Mouse (Mus musculus) brown adipose tissue, adult 24 weeks (tissue): ENCODE results near the gene Cd44. TPM values are rescaled to one million over a fixed set of nuclear protein-coding genes. Genes with fewer than 3 reads are reported as not detected.

Experiments used
- polyA plus RNA-seq: library from polyadenylated mRNA; stranded (reverse); fragments of >200 nt; gene quantifications from 2 replicates; pipeline ENCODE4 v1.2.4, GENCODE M21; 2012; ENCODE audit not compliant: missing spikeins, insufficient read depth, insufficient read length

The Cd44 gene
- polyA plus RNA-seq, 1 experiment = 4.8 TPM

Other genes starting within 250 kb of the Cd44 start
- not detected in 2 replicates for gene Slc1a2, start 243.0 kb downstream of the Cd44 start, polyA plus RNA-seq
- gene Pdhx, start 171.8 kb upstream of the Cd44 start, polyA plus RNA-seq = 131 and 134 TPM in 2 replicates
- 113 and 127 TPM in 2 replicates for gene Apip, start 172.0 kb upstream of the Cd44 start, polyA plus RNA-seq